Mouse (Mus musculus) retina, adult 2 months (tissue): Measurements from ENCODE around the gene Igfbp3.
A peak's percentile ranks its signal among the peaks of the same experiment; 100 is the strongest.
"Not testable (repeated sequence)": the region's sequence is repeated elsewhere in the genome, so short reads cannot be mapped to it uniquely, and the experiment has no call there.

ENCODE experiments used
- DNase-seq: peaks from one replicate; pipeline ENCODE4 v3.0.0-alpha.2; 2012; ENCODE audit warnings: low read depth, low spot score

The Igfbp3 gene

GRCm38 (mm10) chr11:7213501-7214341, at the start of gene Igfbp3:
Gene Igfbp3, minus strand, starts transcription at chr11:7213923.
- DNase-seq = no peak

- DNase-seq = no peak
Measured at GRCm38 (mm10) chr11:7250870-7251269, 37.1 kb upstream of the Igfbp3 start.

DNA sequence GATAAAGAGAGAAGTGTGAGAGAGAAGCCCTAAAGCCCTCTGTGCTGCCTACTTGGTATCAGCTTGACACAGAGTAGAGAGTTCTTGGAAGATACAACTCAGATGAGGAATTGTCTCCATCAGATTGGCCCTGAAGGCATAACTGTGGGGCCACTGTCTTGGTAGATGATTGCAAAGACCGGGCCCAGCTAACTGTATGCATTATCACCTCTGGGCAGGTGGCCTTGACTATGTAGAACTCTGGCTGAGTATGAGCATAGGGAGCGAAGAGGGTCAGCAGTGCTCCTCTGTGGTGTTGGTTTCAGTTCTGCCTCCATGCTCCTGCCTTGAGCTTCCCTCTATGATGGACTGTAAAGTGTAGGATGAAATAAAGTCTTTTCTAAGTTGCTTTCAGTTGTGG, 36.7 kb upstream of the Igfbp3 start:
- DNase-seq = no peak

DNA sequence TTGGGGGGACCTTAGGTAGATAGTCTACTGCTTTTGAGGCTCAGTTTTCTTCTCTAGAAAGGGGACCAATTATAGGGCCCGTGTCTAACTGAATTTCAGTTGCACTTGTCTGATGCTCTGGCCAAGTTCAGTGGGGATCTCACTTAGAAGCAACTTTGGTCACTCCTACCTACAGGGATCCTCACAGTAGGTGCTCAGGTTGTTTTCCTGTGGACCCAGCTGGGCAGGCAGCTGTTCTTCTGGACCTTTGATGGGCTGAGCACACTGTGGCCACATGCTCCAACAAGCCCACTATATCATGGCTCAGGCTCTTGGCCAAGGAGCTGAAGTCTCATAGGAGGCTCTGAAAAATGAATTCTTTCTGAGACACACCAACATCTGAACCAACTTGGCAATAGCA, 31.1 kb upstream of the Igfbp3 start:
- DNase-seq = no peak

GRCm38 (mm10) chr11:7239041-7239740, 25.5 kb upstream of the Igfbp3 start:
- no peak for DNase-seq

DNA sequence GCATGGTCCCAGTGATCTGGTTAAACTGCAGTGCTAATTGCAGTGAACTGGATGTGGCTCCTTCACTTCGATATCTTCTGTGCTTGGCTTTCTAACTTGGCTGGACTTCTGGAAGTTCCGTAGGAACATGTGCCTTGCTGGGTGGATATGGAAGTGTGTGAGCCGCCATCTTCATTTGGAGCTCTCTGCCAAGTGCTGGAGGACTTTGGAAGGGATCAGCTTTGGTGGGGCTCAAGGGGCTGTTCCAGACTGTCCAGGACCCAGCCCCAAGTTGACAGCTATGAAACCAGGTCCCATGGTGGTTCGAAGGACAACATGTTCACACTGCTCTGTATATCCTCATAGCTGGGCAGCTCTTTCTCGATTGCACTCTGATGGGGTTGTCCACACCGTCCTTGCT, 24.8 kb upstream of the Igfbp3 start:
- no peak for DNase-seq

DNA sequence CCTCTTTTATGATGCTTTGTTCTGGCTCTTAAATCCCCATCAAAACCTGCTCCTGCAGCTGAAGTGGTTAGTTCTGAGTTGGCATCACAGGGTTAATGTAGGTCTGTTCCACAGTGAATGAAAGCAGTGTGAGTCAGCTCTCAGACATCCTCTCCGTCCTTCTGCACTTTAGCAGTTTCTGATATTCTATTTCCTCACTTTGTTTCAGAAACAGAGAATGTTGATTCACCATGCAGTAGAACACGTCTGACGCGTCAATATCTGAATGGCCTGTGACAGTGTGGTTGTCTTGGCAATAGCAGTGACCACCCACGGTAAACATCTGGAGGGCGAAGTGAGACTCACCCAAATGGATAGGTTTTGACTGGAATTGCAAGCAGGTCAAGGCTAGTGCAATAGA, 24.0 kb upstream of the Igfbp3 start:
- no peak for DNase-seq

DNA sequence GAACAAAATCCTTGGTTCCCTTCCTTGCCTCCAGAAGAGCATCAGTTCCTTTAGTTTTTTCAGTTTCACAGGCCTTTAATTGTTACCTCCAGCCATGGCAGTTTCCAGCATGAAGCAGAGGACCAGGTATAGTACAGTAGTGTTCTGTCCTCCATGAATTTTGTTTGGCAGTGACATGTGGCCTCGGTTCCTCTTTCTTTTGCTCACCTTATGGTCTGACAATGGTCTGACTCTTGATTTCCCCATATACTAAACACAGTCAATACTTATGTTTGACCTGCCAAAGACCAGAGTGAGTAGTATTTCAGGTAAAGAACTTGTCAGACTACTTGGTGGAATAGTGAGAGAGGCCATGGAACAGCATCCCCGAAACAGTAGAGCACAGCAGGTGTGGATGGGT, 23.0 kb upstream of the Igfbp3 start:
- no peak for DNase-seq

DNA sequence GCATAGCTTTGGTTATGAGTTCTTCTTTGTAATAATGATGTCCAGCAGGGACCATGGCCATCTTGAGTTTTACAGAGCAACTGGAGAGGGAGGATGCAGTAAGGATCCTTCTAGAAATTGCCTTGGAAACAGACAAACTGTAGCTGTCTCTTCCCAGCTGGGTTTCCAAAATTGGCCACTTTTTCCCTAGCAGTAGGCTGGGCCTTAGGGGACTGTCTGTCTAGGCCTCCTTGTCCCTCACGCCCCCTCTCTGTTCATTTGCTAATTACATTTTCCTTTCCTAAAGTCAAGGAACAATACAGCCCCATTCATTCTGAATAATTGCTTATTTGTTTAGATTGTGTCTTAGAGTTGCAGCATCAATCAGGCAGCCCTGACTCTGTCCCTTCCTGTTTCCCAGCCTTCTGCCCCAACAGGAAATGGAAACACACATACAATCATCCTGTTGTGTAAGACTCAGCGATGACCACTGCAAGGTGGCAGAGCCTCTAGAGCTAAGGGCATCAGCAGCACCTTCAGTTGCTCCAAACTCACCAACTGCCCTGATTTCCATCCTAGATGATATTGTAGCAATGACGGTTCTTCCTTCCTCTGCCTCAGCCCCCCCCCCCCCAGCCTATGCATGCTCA, 21.4 kb upstream of the Igfbp3 start:
- no peak for DNase-seq

GRCm38 (mm10) chr11:7234436-7234835, 20.7 kb upstream of the Igfbp3 start:
- no peak for DNase-seq

DNA sequence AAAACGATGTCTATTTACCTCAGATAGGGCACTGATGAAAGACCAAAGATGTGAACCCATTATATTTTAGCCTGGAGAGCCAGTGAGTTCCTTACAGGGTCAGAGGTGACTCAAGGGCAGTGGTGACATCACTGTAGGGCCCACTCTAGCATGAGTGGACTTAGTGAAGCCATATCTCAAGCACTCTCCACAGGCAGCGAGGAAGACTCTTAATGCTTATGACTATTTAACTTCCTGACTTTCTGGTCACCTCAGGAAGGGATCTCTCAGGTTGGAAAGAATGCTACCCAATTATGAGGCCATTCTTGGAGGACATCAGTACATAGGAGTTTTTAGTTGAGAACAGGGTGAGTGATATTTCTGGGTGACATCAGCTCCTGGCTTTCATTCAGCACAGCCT, 19.6 kb upstream of the Igfbp3 start:
- DNase-seq = no peak

DNA sequence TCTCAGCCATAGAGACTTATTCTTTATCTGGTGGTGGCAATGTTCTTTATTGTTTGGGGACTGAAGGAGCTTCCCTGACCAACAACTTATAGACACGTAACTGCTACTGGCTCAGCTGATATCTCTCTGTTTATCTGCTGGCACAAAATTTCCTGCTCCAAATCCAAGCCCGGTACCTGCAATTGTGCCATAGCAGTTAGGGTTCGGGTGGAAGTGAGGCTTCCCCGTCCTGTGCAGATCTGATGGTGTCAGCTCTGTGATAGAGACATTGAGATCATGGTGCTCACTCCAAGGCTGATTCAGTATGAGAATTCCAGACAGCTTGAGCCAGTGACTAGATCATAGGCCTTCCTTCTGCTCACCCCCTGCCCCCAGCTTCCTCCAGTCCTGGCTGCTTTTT, 18.2 kb upstream of the Igfbp3 start:
- no peak for DNase-seq

DNA sequence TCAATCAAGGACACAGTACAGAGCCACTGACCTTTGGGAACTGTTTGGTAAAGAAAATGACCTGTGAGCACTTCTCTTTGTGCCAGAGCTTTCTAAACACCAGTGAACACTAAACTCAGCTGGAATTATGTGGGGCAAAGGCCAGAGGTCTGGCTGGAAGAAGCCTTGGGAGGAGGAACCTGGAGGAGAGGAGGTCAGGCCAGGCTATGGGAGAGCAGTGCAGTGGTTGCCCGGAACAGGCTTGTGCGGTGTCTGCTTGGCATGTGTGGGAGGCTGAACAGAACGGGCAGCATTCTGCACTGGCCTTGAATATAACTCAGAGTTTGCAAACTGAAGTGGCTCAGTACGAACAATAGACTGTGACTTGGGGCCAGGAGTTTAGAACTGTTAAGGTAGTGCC, 16.3 kb upstream of the Igfbp3 start:
- no peak for DNase-seq

GRCm38 (mm10) chr11:7228107-7228506, 14.4 kb upstream of the Igfbp3 start:
- no peak for DNase-seq

- DNase-seq = no peak
Measured at GRCm38 (mm10) chr11:7226810-7227550, 13.3 kb upstream of the Igfbp3 start.

GRCm38 (mm10) chr11:7226200-7226599, 12.5 kb upstream of the Igfbp3 start:
- no peak for DNase-seq

DNA sequence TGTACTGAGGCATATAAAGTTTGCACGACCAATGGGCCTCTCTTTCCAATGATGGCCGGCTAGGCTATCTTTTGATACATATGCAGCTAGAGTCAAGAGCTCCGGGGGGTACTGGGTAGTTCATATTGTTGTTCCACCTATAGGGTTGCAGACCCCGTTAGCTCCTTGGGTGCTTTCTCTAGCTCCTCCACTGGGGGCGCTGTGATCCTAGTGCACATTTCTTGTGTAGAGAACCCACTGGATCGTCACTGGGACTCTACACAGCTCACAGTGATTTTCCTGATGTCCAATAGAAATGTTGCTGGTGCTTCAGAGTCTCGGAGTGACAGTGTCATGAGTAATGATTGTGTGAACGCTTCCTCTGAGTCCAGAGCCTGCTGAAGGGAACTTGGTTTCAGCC, 8.1 kb upstream of the Igfbp3 start:
- DNase-seq = not testable (repeated sequence)

- peak; percentile 3 for DNase-seq
Measured at GRCm38 (mm10) chr11:7215703-7216102, 2.0 kb upstream of the Igfbp3 start.

GRCm38 (mm10) chr11:7214761-7215160, 1.0 kb upstream of the Igfbp3 start:
- DNase-seq = no peak

DNA sequence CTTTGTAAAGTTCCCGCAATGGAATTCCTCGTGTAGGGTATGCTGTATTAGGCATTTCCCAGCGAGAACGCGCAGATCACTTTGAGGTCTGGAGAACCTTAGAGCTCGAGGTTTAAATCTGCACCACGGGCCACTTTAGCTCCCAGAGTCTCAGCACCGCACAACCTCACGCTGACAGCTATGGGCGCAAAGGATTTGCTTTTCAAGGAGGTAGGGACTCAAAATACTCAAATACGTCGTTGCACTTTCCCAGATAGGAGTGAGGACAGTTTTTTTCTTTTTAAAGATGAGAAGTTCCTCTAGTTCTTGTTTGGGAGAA, 578 bp upstream of the Igfbp3 start:
- DNase-seq = no peak

- no peak for DNase-seq
Measured at GRCm38 (mm10) chr11:7213161-7213500, 592 bp downstream of the Igfbp3 start.

- DNase-seq = no peak
Measured at GRCm38 (mm10) chr11:7212126-7212798, 1.5 kb downstream of the Igfbp3 start.
